Mouse (Mus musculus): ENCODE data around the gene Slc25a47. TPM values are rescaled to one million over a fixed set of nuclear protein-coding genes. Genes with fewer than 3 reads are reported as not detected.

Slc25a47 gene
- polyA plus RNA-seq, 1 experiment, result 57.4 TPM

DNA sequence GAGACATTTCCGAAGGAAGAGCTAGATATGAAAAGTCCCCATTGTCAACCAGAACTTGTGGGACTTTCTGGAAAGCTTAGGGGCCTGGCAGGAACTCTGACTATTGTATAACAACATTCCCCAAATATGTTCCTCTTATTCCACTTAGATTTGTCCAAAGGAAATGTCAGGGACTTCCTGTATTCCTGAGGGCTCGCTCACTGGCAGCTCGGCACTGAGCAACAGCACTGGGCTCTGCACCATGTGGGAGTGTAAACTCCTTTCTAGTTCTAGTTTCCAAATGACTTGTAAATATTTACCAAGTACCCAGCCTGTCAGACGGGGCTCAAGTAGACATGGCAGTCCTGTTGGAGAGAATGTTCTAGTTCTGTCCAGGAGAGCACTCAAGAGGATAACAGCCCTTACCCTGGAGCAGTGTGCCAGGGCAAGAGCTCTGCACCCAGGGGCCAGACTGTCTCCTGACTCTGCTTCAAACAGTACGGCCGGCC is 29.2 kb downstream of the Slc25a47 start:
- DNase-seq (ENCODE audit: low read depth), result no peak

DNA sequence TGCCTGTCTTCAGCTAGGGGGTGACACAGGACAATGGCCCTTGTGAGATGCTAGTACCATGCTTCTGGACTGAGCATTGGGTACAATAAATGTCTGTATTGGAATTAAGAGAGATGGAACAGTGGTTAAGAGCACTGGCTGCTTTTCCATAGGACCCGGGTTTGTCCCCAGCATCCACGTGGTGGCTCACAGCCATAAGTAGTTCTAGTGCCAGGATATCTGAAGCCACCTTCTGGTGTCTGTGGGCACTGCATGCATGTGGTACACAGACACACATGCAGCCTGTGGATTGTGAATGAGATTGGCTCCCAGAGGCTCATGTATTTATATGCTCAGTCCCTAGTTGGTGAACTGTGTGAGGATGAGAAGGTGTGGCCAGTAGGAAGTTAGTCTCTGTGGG is 33.7 kb downstream of the Slc25a47 start:
- DNase-seq (ENCODE audit: low read depth), result no peak

GRCm38 (mm10) chr12:108873122-108873521 is 37.3 kb downstream of the Slc25a47 start:
- no peak for DNase-seq (ENCODE audit: low read depth)

GRCm38 (mm10) chr12:108879138-108879537 is 43.3 kb downstream of the Slc25a47 start:
- DNase-seq (ENCODE audit: low read depth), result no peak

DNA sequence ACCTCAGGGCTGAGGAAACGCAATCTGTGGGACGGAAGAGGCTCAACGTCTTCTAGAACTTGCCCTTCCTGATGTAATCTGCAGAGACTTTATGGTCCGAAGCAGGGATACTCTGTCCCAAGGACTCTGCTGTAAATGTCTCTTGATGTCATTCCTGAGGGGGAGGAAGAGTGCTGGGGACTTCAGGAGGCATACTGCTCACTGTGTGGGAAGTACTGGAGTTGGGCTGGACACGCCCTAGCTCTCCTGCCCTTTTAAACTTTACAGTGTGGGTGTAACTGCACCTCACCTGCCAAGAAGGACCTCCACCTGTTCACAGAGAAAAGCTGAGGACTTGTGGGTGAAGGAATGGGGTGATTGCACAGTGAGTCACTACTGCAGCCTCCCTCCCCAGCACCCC is 44.8 kb downstream of the Slc25a47 start:
- no peak for DNase-seq (ENCODE audit: low read depth)

DNA sequence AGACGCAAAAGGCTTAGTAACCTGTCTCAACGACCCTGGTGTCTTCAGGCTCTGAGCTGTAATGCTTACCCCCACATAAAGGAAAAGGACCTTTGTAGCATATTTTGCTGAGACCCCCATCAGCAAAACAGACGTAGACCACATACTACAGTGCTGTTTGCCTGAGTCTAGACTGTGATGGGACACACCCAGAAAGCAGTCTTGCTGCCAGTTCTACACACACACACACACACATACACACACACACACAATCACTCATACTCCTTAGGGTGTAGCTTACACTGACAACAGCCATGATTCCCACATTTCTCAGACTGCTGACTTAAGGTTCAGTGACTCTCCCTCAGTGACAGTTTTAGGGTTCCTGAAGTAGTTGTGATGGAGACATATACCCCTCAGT is 45.3 kb downstream of the Slc25a47 start:
- no peak for DNase-seq (ENCODE audit: low read depth)

DNA sequence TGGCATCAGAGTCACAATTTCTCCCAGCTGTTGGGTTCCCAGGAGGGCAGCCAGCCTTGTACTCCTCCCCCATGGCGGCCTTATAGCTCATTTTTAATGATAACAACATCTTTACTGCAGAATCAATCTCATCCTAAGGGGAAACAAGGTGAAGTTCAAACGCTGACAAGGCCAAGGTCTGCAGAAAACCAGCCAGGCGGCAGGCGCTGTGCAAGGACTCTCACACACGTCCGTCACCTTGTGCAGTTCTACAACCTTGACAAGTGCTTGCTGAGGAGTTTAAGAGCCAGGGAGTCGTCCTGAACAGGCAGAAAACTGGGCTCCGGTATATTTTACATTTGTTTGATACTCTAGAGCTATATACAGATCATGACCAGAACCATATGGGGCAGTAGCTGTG is 46.9 kb downstream of the Slc25a47 start:
- DNase-seq (ENCODE audit: low read depth), result no peak

- no peak for DNase-seq (ENCODE audit: low read depth)
These were observed 50.1 kb downstream of the Slc25a47 start for GRCm38 (mm10) chr12:108885906-108886305.

DNA sequence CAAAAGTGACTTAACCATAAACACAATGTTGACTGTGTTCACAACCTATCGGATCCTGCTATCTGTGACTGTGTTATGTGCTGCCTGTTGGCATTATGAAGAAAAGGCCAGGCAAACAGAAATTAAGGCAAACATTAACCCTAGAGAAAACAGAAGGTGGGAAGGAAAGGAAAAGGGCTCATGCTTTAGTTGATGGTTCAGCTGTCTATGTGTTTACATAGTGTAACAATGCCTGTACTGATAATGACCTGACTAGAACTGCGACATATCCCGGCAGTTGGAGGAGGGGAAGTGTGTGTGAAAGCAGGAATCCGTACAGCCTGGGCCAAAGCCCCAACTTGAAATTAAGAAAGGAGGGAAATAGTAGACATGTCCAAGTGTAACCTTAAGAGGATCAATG is 51.2 kb downstream of the Slc25a47 start:
- no peak for DNase-seq (ENCODE audit: low read depth)

- no peak for DNase-seq (ENCODE audit: low read depth)
These were observed 52.8 kb downstream of the Slc25a47 start for GRCm38 (mm10) chr12:108888632-108889031.

DNA sequence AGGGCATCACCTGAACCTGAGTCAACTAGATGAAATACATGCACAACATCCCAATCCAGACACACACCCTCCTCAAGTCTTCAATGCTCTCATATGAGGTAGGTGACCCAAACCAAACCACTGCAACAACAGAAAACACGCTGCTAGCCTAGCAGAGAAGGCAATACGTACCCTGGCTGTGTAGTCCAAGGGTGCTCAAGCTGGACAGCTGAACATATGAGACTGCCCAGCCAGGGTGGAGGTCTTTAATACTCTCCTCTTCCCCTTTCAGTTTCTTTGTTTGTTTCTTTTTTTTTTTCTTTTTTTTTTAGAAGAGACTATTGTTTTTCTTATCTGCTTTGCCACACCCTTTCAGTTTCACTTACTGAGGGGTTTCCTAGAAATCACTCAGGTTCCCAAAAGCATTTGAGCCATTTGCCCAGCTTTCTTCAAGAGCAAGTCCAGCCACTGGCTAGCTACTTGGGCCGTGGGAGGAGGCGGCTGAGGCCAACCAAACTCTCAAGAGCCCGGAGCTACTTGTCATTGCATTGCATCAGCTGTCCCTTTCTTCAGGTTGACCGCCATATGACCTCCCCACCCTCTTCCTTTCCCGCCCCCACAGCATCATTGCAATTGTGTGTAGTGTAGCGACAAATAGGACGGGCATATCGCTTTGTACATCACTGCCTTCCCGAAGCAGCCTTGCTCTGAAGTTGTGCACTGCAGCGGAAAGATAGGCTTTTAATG is 57.3 kb downstream of the Slc25a47 start, which contains the start of gene Wdr25:
TSS of gene Wdr25 (plus strand) at position 643 of the 726 bp plus-strand sequence.
- DNase-seq (ENCODE audit: low read depth), result no peak

GRCm38 (mm10) chr12:108893715-108894431 is 58.0 kb downstream of the Slc25a47 start, which contains the start of gene Wars:
Wars (minus strand) TSS chr12:108894174.
- no peak for DNase-seq (ENCODE audit: low read depth)

DNA sequence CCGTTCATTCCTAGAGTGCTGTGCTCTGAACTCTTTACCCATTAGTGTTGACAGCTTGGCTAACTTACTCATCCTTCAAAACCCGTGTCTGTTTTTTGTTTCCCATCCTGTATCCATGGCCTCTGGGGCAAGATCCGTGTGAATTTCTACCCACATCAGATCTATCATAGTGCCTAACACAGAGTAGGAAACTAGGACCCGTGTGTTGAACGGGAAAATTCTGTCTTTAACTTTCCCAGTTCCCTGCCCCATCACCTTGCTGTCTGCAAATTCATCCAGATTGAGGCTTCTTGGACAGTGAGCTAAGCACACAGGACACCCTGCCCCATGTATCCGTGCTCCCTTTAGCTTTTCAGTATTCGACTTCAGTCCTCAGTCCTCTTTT is 58.6 kb downstream of the Slc25a47 start:
- DNase-seq (ENCODE audit: low read depth), result no peak

GRCm38 (mm10) chr12:108896006-108896405 is 60.2 kb downstream of the Slc25a47 start:
- no peak for DNase-seq (ENCODE audit: low read depth)

GRCm38 (mm10) chr12:108901346-108901745 is 65.5 kb downstream of the Slc25a47 start:
- no peak for DNase-seq (ENCODE audit: low read depth)

DNA sequence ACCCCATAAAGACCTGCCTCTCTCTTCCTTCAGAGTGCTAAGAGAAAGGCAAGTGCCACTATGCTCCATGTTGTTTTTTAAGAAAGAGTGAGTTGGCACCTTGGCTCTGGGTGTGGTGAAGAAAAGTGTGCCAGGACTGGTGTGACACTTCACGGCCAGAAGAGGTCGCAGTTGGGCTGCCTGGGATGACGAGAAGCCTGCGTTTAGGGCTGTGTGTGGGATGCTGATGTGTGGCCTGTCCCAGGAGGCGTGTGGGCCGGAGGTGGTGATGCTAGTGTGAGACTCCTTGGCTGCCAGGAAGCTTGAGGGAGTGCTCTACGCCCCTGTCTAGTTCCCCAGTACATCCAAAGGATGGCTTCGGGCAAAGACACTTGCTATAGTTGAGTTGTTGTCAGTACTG is 67.1 kb downstream of the Slc25a47 start:
- DNase-seq (ENCODE audit: low read depth), result no peak

DNA sequence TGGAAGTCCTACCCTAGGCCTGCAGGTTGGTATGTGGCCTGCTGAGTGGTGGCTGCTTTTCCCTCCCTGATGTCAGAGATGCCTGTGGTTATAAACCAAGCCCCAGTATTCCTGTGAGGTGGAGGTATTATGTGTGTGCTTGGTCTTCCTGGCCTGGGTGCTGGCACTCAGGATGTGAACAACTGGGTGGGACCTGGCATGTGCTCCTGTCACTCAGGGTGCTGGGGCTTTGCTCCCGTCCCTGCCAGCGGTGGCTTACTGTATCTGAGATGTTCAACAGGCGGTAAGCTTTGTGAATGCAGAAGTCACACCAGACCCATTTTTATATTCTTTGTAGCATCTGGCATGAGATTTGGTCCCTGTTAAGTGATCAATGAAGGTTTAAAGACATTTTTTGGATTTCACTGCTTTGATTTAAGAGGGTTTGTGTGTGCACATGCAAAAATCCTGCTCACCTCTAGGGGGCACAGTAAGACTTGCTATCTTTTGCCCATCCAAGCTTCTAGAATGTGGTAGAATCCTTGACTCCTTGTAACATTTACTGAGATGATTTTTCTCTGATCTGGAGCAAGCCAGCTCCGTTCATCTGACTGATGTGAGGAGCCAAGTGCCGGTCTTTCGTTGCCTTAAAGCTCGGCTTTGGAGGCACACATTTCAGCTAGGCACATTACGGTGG is 67.9 kb downstream of the Slc25a47 start:
- DNase-seq (ENCODE audit: low read depth), result no peak

GRCm38 (mm10) chr12:108904276-108904653 is 68.4 kb downstream of the Slc25a47 start:
- DNase-seq (ENCODE audit: low read depth), result no peak

DNA sequence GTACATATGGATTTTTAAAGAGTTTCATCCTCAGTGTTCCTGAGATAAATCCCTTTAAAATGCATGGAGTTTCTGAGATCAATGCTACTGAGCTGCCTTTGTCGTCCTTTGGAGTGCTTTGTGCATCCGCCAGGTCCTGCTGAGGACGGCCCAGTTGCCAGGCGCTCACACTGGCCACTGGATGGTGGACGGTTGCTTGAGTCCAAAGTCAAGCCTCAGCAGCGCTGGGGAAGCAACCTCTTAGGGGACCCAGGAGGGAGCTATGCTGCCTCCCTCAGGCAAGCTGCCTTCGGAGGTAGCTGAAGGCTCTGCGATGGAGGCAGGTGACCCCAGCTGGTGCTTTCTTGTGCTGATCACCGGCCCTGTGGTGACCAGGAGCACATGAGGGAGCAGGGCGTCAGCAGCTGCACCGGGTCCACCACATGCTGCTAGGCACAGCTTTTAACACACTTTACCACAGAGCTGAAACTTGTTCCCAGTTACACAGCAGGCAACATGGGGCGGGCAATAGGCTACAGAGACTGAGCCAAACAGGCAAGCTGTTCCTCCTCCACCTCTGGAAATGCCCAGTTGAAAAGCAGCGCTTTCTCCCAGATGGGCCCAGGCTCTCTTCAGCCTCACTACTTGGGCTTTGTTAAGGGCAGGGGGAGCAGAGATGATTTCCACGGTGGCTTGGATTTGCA is 69.9 kb downstream of the Slc25a47 start:
- DNase-seq (ENCODE audit: low read depth), result no peak

GRCm38 (mm10) chr12:108906398-108906797 is 70.6 kb downstream of the Slc25a47 start:
- DNase-seq (ENCODE audit: low read depth), result no peak

Data from gonadal fat pad, adult 2 months (tissue).